Mouse (Mus musculus): ENCODE data around the gene 1700023F06Rik.
A peak's percentile ranks its signal among the peaks of the same experiment; 100 is the strongest.

Gene 1700023F06Rik

GRCm38 (mm10) chr11:103221437-103221836 is 13.1 kb upstream of the 1700023F06Rik start:
- peak in 1 of 2 experiments; percentile 51 for DNase-seq

- peak; percentile 36 to 62 for DNase-seq
Measured at GRCm38 (mm10) chr11:103219995-103220394, 11.6 kb upstream of the 1700023F06Rik start.

GRCm38 (mm10) chr11:103219259-103219658 is 10.9 kb upstream of the 1700023F06Rik start:
- DNase-seq = no peak

- no peak for DNase-seq
Measured at GRCm38 (mm10) chr11:103218517-103218901, 10.2 kb upstream of the 1700023F06Rik start.

DNA sequence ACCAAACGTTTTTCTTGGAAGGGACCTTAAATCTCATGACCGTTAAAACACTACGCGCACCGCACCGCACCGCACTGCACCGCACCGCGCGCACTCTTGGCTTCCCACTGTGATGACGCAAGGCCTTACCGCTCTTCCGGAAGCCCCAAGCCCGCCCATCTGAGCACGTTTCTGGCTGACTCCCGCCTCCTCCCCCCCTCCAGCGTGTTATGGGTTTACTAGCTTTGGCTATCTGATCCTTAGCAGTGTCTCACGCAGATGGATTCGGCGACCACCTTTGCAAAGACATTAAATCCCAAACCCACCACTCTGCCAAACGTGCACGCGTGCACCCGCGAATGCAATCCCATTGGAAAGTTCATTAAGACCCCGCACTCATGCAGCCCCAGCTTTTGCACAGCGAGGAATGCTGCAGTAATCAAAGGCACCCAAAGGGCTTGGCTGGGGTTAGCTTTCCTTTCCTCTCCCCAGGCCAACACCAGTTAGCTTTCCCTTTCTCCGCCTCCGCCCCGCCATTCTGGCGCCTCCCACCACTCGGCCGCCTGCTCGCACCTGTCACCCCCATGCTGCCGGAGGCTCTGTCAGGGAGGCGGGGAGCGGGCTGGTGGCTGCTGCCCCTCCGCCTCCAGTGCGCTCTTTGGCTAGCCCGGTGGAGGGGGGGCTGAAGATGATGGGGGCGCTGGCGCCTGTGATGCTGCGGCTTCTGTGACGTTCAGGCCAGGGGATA is 9.6 kb upstream of the 1700023F06Rik start, which contains the start of gene Spata32:
Gene Spata32 (minus strand): TSS at position 643 of the 727 bp plus-strand sequence.
- DNase-seq = peak; percentile 43 to 45

DNA sequence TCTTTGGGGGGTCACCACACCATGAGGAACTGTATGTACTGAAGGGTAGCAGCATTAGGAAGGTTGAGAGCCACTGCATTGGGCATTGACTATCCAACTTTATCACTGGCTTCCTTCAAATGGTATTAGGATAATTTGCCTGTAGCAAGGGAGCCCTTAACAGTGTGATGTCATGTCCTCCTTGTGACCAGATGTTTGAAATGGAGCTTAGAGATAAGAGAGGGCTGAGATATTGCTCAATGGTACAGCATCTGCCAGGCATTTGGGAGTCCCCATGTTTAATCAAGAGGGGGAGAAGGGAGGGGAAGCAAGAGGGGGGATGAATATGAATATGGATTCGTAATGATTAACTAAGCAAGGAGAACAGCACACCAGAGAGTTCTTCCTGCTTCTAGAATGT is 7.0 kb upstream of the 1700023F06Rik start:
- DNase-seq = no peak

DNA sequence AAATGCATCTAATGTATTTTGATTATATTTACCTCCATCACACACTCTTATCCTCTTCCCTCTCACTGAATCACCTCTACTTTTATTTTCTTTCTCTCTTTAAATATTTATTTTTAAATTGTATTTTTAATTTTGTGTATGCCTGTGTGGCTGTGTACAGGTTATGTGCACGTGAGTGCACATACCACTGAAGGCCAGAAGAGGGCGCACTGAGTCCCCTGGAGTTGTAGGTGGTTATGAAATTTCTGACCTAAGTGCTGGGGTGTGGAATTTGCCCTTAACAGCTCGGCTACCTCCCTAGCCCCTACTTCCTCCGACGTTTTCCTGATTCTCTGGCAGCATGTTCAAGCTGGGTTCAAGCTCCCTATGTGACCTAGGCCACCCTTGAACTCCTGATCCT is 5.4 kb upstream of the 1700023F06Rik start:
- no peak for DNase-seq

GRCm38 (mm10) chr11:103210291-103210690 is 1.9 kb upstream of the 1700023F06Rik start:
- DNase-seq = no peak

GRCm38 (mm10) chr11:103206203-103206602 is 2.2 kb downstream of the 1700023F06Rik start:
- no peak for DNase-seq

DNA sequence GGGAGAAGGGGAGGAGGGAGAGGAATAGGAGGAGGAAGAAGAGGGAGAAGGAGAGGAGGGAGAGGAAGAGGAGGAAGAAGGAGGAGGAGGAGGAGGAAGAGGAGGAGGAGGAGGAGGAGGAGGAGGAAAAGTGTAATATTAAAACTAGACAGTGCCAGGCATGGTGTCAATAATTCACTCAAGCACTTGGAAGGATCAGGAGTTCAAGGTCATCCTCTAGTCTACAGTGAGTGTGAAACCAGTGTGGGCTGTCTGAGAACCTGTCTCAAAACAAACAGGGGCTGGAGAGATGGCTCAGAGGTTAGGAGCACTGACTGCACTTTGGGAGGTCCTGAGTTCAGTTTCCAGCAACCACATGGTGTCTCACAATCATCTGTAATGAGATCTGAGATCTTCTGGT is 6.0 kb downstream of the 1700023F06Rik start:
- no peak for DNase-seq

- peak; percentile 44 to 69 for DNase-seq
Measured at GRCm38 (mm10) chr11:103201664-103202063, 6.7 kb downstream of the 1700023F06Rik start.

DNA sequence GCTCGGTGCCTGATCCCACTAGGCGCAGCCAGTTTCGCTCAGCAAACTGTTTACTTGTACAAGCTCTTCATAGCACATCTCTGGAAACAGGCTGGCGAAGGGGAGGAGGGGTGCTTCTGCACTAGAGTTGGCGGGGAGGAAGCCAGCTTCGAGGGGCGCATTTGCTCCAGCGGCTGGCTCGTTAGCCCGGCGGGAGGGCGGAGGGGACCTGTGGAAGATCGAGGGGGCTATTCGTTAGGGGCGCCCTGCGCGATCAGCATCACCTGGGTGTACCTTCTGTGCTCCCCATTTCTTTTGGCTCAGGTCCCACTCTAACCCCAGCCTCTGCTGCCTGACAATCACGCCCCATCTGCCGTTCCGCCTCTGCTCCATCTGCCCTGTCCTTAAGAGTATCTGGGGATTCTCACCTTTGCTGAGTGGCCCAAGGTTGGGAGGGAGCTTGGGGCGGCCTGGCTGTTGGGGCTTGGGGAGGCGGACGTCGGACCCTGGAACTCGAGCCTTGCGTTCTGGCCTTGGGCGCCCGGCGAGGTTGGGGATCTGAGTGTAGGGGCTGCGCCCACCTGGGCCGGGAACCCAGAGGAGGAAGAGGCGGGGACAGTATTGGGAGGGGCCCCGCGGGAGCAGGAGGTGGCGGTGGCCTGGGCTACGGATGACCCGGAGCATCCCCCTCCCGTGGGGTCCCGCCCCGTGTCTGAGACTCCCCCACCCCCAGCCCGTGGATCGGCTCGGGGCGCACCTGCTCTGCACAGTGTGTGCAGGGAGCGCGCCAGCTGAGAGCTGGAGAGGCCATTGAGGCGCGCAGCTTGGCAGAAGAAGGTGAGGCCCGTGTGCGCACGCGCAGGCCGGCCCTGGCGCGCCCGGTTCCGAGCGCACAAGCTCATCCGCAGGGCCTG is 9.2 kb downstream of the 1700023F06Rik start:
- peak in 1 of 2 experiments; percentile 12 for DNase-seq

DNA sequence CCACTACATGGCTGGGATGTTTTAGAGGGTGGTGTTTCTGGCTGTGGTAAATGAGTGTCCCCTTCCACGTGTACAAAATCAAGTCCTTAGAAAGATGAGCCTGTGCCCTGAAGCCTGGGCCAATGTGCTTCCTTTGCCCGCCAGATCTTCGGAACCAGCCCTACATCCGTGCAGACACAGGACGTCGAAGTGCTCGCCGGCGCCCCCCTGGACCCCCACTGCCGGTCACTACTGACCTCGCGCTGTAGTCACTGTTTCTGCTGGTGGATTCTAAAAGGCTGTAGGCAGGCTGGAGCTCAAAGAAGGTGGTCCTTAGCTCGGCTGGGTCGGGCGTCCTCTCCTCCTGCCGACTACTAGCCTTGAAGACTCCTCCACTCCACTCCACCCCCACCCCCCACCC is 10.0 kb downstream of the 1700023F06Rik start:
- DNase-seq = no peak

DNA sequence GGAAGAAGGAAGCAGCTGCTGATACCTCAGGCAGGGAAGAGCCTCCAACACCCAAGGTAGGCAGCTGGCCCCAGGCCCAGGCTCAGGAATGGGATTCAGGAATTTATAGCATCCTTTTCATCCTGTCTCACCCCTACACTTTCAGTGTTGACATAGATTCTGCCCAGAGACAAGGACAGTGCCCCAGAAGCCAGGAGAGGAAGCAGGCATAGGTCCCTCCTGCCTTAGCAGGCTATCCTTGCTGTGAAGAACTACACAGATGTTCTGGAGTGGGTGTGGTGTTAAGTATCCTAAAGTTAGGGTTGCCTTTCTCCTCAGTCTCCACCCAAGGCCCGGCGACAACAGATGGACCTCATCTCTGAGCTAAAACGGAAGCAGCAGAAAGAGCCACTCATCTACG is 11.0 kb downstream of the 1700023F06Rik start:
- DNase-seq = no peak

GRCm38 (mm10) chr11:103195656-103196055 is 12.7 kb downstream of the 1700023F06Rik start:
- DNase-seq = no peak

GRCm38 (mm10) chr11:103195236-103195635 is 13.1 kb downstream of the 1700023F06Rik start:
- no peak for DNase-seq

DNA sequence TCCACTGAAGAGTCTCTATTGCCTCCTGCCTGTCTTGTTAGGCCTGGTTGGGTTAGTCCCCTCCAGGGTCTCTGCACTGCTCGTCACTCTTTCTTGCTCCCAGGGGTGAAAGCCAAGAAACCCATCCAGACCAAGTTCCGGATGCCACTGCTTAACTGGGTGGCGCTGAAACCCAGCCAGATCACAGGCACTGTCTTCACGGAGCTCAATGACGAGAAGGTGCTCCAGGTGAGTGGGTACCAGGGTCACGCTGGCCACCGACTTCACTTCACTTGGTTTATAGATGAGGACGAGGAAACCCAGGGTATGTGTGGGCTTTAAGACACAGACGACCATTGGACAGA is 14.6 kb downstream of the 1700023F06Rik start:
- DNase-seq = no peak

GRCm38 (mm10) chr11:103192956-103193824 is 15.2 kb downstream of the 1700023F06Rik start:
- DNase-seq = no peak

GRCm38 (mm10) chr11:103192230-103192955 is 16.0 kb downstream of the 1700023F06Rik start:
- DNase-seq = no peak

- DNase-seq = peak in 1 of 2 experiments; percentile 70
Measured at GRCm38 (mm10) chr11:103184891-103185290, 23.5 kb downstream of the 1700023F06Rik start.

GRCm38 (mm10) chr11:103181911-103182310 is 26.4 kb downstream of the 1700023F06Rik start:
- DNase-seq = peak; percentile 91 to 95

- DNase-seq = no peak
Measured at GRCm38 (mm10) chr11:103181349-103181748, 27.0 kb downstream of the 1700023F06Rik start.
